Mouse (Mus musculus) sigmoid colon, adult 10 weeks (tissue): ENCODE results near the gene H2al1k. TPM values are rescaled to one million over a fixed set of nuclear protein-coding genes. Genes with fewer than 3 reads are reported as not detected.

ENCODE experiments used
- polyA plus RNA-seq: library from polyadenylated mRNA; stranded (reverse); fragments of 350-450 nt; fragmentation: Illumina TruSeq; extraction: RNeasy Lipid Tissue Mini Kit (QIAGEN cat#74804); gene quantifications from one replicate; pipeline ENCODE4 v1.2.3, GENCODE M21; 2014; ENCODE audit warnings: low read depth, low replicate concordance

H2al1k gene
- polyA plus RNA-seq: not detected

GRCm38 (mm10) chrX:9350327-9350726, at the start of gene H2al1k:
Gene H2al1k (plus strand): TSS chrX:9350627.

Other genes starting within 250 kb of the H2al1k start
- not detected for gene 4930402K13Rik, start 246.1 kb upstream of the H2al1k start, polyA plus RNA-seq
- 3.8 TPM for gene Lancl3, start 150.7 kb upstream of the H2al1k start, polyA plus RNA-seq
- gene Gm14862, start 93.7 kb upstream of the H2al1k start, polyA plus RNA-seq: not detected
- gene Xk, start 77.9 kb upstream of the H2al1k start, polyA plus RNA-seq: 37.7 TPM
- gene H2al1m, start 66.9 kb upstream of the H2al1k start, polyA plus RNA-seq: not detected
- gene Cybb, start 137.1 kb downstream of the H2al1k start, polyA plus RNA-seq: 26.8 TPM
- gene H2al1o, start 221.8 kb downstream of the H2al1k start, polyA plus RNA-seq: not detected